Mouse (Mus musculus) embryo, embryonic 10 days (tissue): Measurements from ENCODE around the gene Ddx39b.
A peak's percentile ranks its signal among the peaks of the same experiment; 100 is the strongest.

Source experiments
- DNase-seq: peaks from one replicate; pipeline ENCODE4 v3.0.0-alpha.2; 2015; ENCODE audit warnings: low spot score

The Ddx39b gene

DNA sequence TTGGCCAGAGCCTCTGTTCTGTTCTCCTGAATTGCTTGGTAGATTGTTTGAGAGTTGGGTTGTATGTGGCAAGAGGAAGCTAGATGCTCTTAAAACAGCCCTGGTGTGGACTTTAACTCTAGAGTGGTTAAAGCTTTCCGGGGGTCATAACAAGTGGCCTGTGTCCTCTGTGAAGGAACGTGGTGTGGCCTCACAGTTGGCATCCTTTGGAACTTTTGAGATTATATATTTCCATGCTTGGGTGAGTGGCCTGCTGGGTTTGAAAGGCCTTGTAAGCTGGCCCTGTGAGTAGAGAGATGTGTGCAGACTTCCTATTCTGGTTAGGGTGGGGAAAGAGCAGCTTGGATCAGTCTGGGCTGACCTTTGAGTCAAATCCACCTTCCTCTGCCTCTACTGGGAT is 3.5 kb downstream of the Ddx39b start:
- no peak for DNase-seq

- no peak for DNase-seq
These were observed 4.4 kb downstream of the Ddx39b start for GRCm38 (mm10) chr17:35245731-35246623.

GRCm38 (mm10) chr17:35247144-35247543 is 5.6 kb downstream of the Ddx39b start:
- no peak for DNase-seq

DNA sequence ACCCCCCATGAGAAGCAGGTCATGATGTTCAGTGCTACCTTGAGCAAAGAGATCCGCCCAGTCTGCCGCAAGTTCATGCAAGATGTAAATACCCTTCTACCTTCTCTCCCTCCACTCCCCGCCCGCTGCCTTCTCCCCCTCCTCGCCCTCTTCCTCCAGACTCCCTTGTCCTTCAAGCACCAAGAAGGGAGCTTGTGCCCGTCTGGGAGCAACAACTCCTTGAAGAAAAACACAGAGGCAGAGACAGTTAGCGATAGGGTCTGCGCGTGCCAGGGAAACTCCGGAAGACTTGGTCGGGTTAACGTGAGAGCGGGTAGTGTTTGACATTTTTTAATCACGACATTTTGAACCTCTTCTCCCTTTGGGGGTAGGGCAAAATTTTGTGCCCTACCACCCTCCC is 7.4 kb downstream of the Ddx39b start:
- DNase-seq, result no peak

DNA sequence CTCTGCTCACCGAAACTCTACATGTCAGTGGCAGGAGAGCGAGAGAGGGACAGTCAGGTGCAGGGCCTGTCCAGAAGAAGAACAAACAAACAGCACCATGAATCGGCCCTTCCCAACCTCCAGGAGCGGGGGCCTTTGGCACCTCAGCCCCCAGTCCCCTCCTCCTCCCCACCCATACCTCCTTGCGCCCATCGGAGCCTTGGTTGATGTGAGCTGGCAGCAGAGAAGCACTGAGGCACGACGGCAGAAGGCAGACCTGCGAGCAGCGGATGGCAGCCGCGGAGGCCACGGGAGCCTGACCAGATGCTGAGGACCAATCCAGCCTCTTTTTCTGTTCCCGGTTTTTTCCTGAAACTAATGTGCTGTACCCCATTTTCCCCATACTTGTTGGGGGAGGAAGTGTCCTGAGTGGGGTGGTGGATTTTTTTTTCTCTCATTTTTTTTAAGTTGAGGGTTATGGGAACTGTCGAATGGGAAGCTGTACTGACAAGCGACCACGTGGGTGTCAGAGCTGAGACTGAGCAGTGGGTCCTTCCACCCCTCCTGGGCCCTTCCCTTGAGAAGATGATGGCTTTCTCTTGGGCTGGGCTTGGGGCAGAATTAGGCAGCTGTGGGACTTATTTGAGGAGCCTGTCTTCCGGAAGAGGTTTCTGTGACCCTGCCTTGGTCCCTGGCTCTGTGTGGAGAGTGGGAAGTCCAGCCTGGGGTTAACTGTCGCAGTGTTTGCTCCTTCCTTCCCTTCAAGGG is 8.1 kb downstream of the Ddx39b start:
- no peak for DNase-seq

- no peak for DNase-seq
These were observed 9.0 kb downstream of the Ddx39b start for GRCm38 (mm10) chr17:35250348-35251120.

DNA sequence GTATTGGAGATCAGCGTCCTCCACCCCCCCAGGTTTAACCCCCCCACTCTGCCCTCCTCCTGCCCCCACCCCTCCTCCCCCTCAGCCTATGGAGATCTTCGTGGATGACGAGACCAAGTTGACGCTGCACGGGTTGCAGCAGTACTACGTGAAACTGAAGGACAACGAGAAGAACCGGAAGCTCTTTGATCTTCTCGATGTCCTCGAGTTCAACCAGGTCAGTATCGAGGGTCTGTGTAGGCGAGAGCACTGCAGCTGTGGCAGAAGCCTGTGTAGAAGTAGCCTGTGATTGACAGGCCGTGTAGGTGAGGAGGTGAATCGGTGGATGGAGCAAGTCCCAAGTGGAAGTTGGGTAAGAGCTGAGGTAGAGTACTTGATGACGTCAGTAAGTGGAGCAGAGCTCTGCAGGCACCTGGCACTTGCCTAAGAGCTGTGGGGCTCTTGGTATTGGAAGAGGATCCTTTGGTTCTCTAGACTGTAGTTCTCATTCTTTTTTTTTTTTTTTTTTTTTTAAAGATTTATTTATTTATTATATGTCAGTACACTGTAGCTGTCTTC is 9.7 kb downstream of the Ddx39b start:
- DNase-seq, result no peak

GRCm38 (mm10) chr17:35251981-35252380 is 10.4 kb downstream of the Ddx39b start:
- DNase-seq, result no peak

GRCm38 (mm10) chr17:35252619-35253292 is 11.2 kb downstream of the Ddx39b start:
- no peak for DNase-seq

DNA sequence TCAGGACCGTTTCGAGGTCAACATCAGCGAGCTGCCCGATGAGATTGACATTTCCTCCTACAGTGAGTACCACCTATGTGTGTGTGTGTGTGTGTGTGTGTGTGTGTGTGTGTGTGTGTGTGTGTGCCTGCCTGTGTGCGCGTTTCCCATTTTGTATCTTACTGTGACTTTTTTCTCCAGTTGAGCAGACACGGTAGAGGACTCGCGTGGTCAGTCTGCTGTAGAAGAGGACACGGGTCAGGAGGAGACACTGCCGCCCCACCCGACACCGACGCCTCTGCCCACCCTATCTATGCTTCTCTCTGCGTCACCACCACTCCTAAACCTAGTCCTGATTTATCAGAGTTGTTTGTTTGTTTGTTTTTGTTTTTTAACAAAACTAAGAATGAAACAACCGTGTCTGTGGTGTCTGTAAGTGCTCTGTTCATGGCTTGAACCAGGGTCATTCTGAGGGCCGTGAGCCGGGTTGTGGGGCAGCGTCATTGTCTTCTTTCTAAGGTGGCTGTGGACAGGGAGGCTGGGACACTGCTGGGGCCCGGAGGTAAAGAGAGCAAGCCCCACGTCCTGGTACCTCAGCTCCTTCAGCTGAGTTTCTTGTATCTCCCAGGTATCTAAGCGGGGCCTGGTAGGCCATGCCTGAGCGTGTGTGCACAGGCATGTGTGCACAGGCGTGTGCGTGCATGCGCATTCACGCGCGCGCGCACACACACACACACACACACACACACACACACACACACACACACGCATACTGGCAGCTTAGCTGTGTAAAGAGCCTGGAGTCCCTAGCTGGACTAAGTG is 11.9 kb downstream of the Ddx39b start:
- no peak for DNase-seq

DNA sequence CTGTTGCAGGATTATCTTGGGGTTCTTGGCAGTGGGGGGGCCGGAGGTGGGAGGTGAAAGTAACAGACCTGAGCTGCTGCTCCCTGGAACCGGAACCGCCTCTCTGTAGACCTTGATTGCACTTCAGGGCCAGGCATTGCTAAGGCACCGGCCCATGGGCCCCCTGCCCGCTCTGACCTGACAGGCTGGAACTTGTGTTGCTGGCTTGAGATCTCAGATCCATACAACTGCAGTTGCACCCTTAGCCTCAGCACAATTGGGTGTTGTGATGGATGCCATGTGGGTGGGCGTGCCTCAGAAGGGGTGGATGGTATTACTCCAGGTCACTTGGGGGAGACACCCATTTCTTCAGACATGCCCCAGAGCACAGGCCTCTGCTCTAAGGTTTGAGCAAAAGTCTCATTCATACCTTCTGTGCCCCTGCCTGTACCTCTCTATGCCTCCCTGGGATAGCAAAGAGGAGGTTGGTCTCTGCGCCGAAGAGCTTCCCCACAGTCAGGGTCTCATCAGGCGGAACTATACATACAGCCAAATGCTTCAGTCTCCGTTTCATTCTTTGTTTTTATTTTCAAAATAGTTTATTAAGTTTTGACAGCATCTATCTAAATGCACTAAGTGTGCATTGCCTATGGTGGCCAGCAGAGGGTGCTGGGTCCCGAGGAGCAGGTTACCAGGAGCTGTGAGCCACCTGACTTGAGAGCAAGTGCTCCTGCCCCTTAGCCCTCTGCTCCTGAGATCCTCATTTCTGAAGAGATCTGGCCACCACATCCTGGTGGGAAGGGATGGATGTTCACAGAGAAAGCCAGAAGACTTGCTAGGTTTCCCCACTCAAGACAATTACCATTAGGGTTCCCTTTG is 12.9 kb downstream of the Ddx39b start:
- DNase-seq, result peak; percentile 70

DNA sequence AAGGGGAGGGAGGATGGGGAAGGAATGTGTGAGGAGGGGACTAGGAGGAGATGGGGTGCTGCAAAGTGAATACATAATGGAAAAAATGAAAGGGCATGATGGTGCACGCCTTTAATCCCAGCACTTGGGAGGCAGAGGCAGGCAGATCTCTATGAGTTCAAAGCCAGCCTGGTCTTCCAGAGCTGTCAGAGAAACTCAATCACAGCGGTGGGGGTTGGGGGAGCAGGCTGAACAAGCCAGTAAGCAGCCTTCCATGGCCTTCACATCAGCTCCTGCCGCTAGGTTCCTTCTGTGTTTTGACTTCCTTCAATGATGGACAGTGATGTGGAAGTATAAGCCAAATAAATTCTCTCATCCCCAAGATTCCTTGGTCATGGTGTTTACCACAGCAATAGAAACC is 13.8 kb downstream of the Ddx39b start:
- no peak for DNase-seq

DNA sequence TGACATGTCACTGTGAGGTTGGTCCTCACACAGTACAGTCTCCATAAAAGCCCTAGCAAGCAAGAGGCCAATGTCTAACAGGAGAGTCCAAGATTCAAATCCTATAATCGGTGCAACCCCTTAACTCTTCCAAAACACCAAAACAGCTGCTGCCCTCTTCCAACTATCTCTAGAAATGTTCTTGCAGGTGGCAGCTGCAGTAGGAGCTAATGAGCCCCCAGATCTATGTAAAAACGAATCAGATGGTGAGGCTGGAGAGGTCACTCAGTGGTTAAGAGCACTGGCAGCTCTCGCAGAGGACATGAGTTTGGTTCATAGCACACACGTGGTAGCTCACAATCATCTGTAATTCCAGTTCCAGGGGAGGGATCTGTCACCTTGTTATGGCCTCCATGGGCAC is 14.2 kb downstream of the Ddx39b start:
- DNase-seq, result no peak

DNA sequence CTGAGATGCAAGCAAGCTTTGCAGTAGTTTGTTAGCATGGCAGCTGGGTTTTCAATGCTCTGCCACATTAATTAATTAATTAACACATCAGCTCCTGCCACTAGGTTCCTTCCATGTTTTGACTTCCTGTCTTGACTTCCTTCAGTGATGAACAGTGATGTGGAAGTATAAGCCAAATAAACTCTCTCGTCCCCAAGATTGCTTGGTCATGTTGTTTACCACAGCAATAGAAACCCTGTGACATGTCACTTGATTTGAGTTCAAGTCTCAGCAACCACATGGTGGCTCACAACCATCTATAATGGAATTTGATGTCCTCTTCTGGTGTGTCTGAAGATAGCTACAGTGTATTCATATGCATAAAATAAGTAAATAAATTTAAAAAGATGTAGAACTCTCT is 15.8 kb downstream of the Ddx39b start:
- DNase-seq, result no peak

DNA sequence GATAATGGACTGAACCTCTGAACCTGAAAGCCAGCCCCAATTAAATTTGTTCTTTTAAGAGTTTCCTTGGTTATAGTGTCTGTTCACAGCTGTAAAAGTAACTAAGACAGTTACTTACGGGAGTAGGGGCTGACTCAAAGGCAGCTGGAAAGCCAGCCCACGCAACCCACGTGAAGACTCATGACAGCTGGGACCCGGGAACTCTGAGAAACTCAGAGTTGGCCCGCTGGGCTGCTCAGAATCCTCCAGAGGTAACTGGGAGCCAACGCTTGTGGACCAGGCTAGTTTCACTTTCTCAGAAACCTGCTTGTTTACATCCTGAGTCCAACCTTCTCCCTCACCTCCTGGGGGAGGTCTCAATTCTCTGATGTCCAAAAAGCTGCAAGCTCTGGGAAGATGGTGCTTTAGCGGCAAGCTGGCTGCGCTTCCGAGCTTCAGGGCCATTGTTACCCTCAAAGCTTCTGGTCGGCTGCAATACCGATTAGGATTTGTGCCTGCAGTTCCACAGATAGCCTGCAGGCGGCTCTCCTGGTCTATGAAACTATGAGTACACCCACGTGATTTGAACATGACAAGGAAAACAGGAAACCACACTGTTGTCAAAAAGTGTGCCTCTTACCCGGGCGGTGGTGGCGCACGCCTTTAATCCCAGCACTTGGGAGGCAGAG is 16.4 kb downstream of the Ddx39b start:
- peak; percentile 86 for DNase-seq

DNA sequence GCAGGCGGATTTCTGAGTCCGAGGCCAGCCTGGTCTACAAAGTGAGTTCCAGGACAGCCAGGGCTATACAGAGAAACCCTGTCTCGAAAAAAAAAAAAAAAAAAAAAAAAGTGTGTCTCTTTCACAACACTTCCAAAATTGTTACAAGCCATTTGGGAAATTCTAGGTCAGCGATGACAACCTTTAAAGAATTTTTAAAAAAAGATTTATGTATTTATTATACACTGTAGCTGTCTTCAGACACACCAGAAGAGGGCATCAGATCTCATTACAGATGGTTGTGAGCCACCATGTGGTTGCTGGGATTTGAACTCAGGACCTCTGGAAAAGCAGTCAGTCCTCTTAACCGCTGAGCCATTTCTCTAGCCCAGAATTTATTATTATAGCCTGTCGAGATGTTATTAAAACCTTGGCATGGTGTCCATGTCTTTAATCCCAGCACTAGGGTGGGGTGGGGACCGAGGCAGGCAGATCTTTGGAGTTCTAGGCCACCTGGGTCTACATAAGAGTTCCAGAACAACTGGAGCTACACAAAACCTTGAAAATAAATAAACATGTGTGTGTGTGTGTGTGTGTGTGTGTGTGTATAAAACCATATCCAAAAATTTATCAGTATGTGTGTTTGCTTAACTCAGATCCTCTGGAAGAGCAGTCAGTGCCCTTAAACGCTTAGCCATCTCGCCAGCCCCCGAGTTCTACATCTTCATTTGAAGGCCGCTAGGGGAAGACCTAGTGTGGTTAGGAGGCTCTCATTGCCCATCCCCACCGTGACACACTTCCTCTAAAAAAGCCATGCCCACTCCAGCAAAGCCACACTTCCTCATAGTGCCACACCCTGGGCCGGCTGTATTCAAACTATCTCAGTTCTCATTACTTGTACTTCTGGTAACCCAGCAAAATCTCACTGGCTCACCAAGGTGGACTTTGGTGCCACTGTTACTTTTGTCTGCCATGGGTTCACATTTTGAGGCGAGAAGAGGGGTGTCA is 17.2 kb downstream of the Ddx39b start:
- no peak for DNase-seq

DNA sequence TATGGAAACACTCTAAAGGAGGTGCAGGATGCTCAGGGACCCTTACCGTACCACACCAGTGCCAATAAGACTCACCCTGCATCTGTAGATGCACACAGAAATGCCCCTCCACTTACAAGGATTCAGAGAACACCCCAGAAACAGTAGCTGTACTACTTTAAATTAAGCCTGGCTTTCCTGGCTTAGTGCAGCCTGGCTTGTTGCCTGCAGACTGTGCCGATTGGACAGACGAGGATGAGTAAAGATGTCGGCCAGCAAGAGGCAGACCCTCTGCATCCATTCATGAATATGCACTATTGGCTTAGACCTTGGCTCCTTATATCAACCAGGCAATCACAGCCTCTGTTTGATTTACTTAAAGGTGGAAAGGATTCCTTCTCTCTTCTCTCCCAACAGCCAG is 18.1 kb downstream of the Ddx39b start:
- no peak for DNase-seq

- DNase-seq, result no peak
These were observed 20.1 kb downstream of the Ddx39b start for GRCm38 (mm10) chr17:35261651-35262050.
